Mouse (Mus musculus): ENCODE measurements around the gene Umodl1. TPM values are rescaled to one million over a fixed set of nuclear protein-coding genes. Genes with fewer than 3 reads are reported as not detected.

The Umodl1 gene
- total and polyA plus RNA-seq, 2 experiments from 2014 or later = 0.05 to 0.10 TPM

- Histone ChIP-seq H3K4me1 (ENCODE audit: insufficient read depth) (no peaks in the 10 kb centered on the region), H3K4me2 (ENCODE audit: low read depth) (no peak overlapping the region), H3K9me3 (ENCODE audit: low read length) (no peaks in the 10 kb centered on the region), H3K27ac (ENCODE audit: low read depth, low read length) (no peak overlapping the region), H3K9ac (no peak overlapping the region), H3K27me3 (ENCODE audit: insufficient read depth, low read length) (no peaks in the 10 kb centered on the region), H3K4me3 (ENCODE audit: low read depth, low read length) (no peak overlapping the region), H3K36me3 (ENCODE audit: insufficient read depth) (no peaks in the 10 kb centered on the region)
- no peak for DNase-seq
- WGBS = 85% methylated on average over 6 of the region's 6 CpGs
- no peak for TF ChIP-seq CTCF (IDR thresholded peaks at IDR 0.05; ENCODE audit: low read depth)
- no peak for ATAC-seq
These were observed 72.5 kb downstream of the Umodl1 start for GRCm38 (mm10) chr17:31026986-31027385.

- Histone ChIP-seq H3K4me2 (ENCODE audit: low read depth) (no peak overlapping the region), H3K4me1 (ENCODE audit: insufficient read depth) (no peaks in the 10 kb centered on the region), H3K9ac (no peak overlapping the region), H3K36me3 (ENCODE audit: insufficient read depth) (no peaks in the 10 kb centered on the region), H3K4me3 (ENCODE audit: low read depth, low read length) (no peak overlapping the region), H3K27ac (ENCODE audit: low read depth, low read length) (no peak overlapping the region), H3K9me3 (ENCODE audit: low read length) (no peaks in the 10 kb centered on the region), H3K27me3 (ENCODE audit: insufficient read depth, low read length) (no peaks in the 10 kb centered on the region)
- ATAC-seq = no peak
- 55% methylated on average over 6 of the region's 6 CpGs for WGBS
- peak; percentile 41 for DNase-seq
- no peak for TF ChIP-seq CTCF (IDR thresholded peaks at IDR 0.05; ENCODE audit: low read depth)
These were observed 73.3 kb downstream of the Umodl1 start for GRCm38 (mm10) chr17:31027723-31028122.

- Histone ChIP-seq H3K9me3 (ENCODE audit: low read length) (no peaks in the 10 kb centered on the region), H3K4me3 (ENCODE audit: low read depth, low read length) (no peak overlapping the region), H3K27ac (ENCODE audit: low read depth, low read length) (no peak overlapping the region), H3K4me2 (ENCODE audit: low read depth) (no peak overlapping the region), H3K36me3 (ENCODE audit: insufficient read depth) (no peaks in the 10 kb centered on the region), H3K9ac (no peak overlapping the region), H3K4me1 (ENCODE audit: insufficient read depth) (no peaks in the 10 kb centered on the region), H3K27me3 (ENCODE audit: insufficient read depth, low read length) (no peaks in the 10 kb centered on the region)
- no peak for TF ChIP-seq CTCF (IDR thresholded peaks at IDR 0.05; ENCODE audit: low read depth)
- ATAC-seq (no peak), DNase-seq (no peak)
- 80% methylated on average over 9 of the region's 9 CpGs for WGBS
These were observed 74.5 kb downstream of the Umodl1 start for GRCm38 (mm10) chr17:31028821-31029370.

- H3K4me2 ChIP-seq (ENCODE audit: low read depth) = no peak overlapping the region
- 86% methylated on average over 4 of the region's 4 CpGs for WGBS
- no peak overlapping the region for H3K9ac ChIP-seq
- no peak overlapping the region for H3K4me3 ChIP-seq (ENCODE audit: low read depth, low read length)
- no peaks in the 10 kb centered on the region for H3K4me1 ChIP-seq (ENCODE audit: insufficient read depth)
- H3K27me3 ChIP-seq (ENCODE audit: insufficient read depth, low read length) = no peaks in the 10 kb centered on the region
- TF ChIP-seq CTCF (IDR thresholded peaks at IDR 0.05; ENCODE audit: low read depth) = no peak
- DNase-seq (no peak), ATAC-seq (no peak)
- H3K36me3 ChIP-seq (ENCODE audit: insufficient read depth) = no peaks in the 10 kb centered on the region
- no peaks in the 10 kb centered on the region for H3K9me3 ChIP-seq (ENCODE audit: low read length)
- no peak overlapping the region for H3K27ac ChIP-seq (ENCODE audit: low read depth, low read length)
These were observed 75.0 kb downstream of the Umodl1 start for GRCm38 (mm10) chr17:31029407-31029806.

GRCm38 (mm10) chr17:31032341-31032740, 77.9 kb downstream of the Umodl1 start:
- ATAC-seq (no peak), DNase-seq (no peak)
- no peaks in the 10 kb centered on the region for H3K4me1 ChIP-seq (ENCODE audit: insufficient read depth)
- no peak for TF ChIP-seq CTCF (IDR thresholded peaks at IDR 0.05; ENCODE audit: low read depth)
- H3K4me3 ChIP-seq (ENCODE audit: low read depth, low read length) = no peak overlapping the region
- no peaks in the 10 kb centered on the region for H3K27me3 ChIP-seq (ENCODE audit: insufficient read depth, low read length)
- H3K9me3 ChIP-seq (ENCODE audit: low read length) = no peaks in the 10 kb centered on the region
- no peak overlapping the region for H3K9ac ChIP-seq
- WGBS = 76% methylated on average over 4 of the region's 4 CpGs
- no peaks in the 10 kb centered on the region for H3K36me3 ChIP-seq (ENCODE audit: insufficient read depth)
- no peak overlapping the region for H3K4me2 ChIP-seq (ENCODE audit: low read depth)
- H3K27ac ChIP-seq (ENCODE audit: low read depth, low read length) = no peak overlapping the region

- no peak overlapping the region for H3K9ac ChIP-seq
- H3K4me2 ChIP-seq (ENCODE audit: low read depth) = no peak overlapping the region
- H3K4me3 ChIP-seq (ENCODE audit: low read depth, low read length) = no peak overlapping the region
- no peaks in the 10 kb centered on the region for H3K36me3 ChIP-seq (ENCODE audit: insufficient read depth)
- no peak for TF ChIP-seq CTCF (IDR thresholded peaks at IDR 0.05; ENCODE audit: low read depth)
- H3K27me3 ChIP-seq (ENCODE audit: insufficient read depth, low read length) = no peaks in the 10 kb centered on the region
- 66% methylated on average over 2 of the region's 2 CpGs for WGBS
- H3K4me1 ChIP-seq (ENCODE audit: insufficient read depth) = no peaks in the 10 kb centered on the region
- DNase-seq (no peak), ATAC-seq (no peak)
- H3K27ac ChIP-seq (ENCODE audit: low read depth, low read length) = no peak overlapping the region
- H3K9me3 ChIP-seq (ENCODE audit: low read length) = no peaks in the 10 kb centered on the region
These were observed 78.8 kb downstream of the Umodl1 start for GRCm38 (mm10) chr17:31033251-31033650.

GRCm38 (mm10) chr17:31034165-31034564, 79.7 kb downstream of the Umodl1 start:
- Histone ChIP-seq H3K36me3 (ENCODE audit: insufficient read depth) (no peaks in the 10 kb centered on the region), H3K4me2 (ENCODE audit: low read depth) (no peak overlapping the region), H3K4me3 (ENCODE audit: low read depth, low read length) (no peak overlapping the region), H3K27ac (ENCODE audit: low read depth, low read length) (no peak overlapping the region), H3K27me3 (ENCODE audit: insufficient read depth, low read length) (no peaks in the 10 kb centered on the region), H3K4me1 (ENCODE audit: insufficient read depth) (no peaks in the 10 kb centered on the region), H3K9me3 (ENCODE audit: low read length) (no peaks in the 10 kb centered on the region), H3K9ac (no peak overlapping the region)
- 32% methylated on average over 5 of the region's 5 CpGs for WGBS
- ATAC-seq (peak; percentile 55; the same call in 1 of the 2 replicates), DNase-seq (no peak)
- no peak for TF ChIP-seq CTCF (IDR thresholded peaks at IDR 0.05; ENCODE audit: low read depth)
